Mouse (Mus musculus): ENCODE results near the gene Adck1. TPM values are rescaled to one million over a fixed set of nuclear protein-coding genes. Genes with fewer than 3 reads are reported as not detected.
A peak's percentile ranks its signal among the peaks of the same experiment; 100 is the strongest.
"Not testable (repeated sequence)": the region's sequence is repeated elsewhere in the genome, so short reads cannot be mapped to it uniquely, and the experiment has no call there.

Adck1 gene
- total RNA-seq, 2 experiments from 2014 or later = 33.4 to 34.1 TPM

GRCm38 (mm10) chr12:88463588-88464290, 103.4 kb downstream of the Adck1 start:
- DNase-seq (ENCODE audit: low spot score in 2 of 2) = no peak
- intact Hi-C loops (cut with DNase I) = no loop called here

DNA sequence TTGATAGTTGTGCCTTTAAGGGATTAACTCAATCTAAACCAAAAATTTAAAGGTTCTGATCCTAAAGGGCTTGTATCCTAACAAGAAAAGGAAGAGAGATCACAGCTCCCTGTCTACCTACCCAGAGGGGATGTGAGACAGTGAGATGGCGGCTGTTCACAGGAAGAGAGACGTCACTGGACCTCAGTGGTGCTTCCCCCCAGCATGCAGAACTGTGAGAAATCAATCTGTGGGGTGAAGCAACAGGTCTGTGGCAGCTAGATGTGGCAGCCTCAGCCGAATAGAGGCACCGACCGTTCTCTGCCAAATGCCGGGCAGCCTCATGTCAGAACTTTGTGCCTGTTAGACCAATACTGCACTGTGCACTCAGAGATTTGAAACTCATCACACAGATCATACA, 106.4 kb downstream of the Adck1 start:
- intact Hi-C loops (cut with DNase I) = no loop called here
- DNase-seq (ENCODE audit: low spot score in 2 of 2) = no peak

- no peak for DNase-seq (ENCODE audit: low spot score in 2 of 2)
- intact Hi-C loops (cut with DNase I) = no loop called here
These were observed 106.9 kb downstream of the Adck1 start for GRCm38 (mm10) chr12:88467257-88467656.

- DNase-seq (ENCODE audit: low spot score in 2 of 2) = no peak
- intact Hi-C loops (cut with DNase I) = no loop called here
These were observed 107.6 kb downstream of the Adck1 start for GRCm38 (mm10) chr12:88467935-88468465.

DNA sequence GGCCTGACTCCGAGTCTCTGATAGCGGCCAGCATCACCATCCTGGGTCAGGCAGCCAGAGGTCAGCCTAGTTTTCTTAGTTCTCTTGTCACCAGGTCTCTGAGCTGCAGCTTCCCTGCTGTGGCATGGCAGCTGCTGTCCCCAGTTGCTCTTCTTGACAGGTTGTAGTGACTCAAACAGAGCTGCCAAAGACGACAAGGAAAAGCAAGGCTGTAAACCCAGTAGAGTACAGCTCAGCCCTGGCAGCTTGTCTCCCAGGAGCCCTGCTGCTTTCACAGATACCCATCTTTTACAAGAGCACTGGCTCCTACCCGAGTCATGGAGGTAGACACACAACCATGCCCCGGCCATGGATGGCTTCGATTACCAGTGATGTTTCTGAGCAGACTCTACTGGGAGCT, 108.3 kb downstream of the Adck1 start:
- intact Hi-C loops (cut with DNase I) = no loop called here
- DNase-seq (ENCODE audit: low spot score in 2 of 2) = peak in 1 of 2 experiments; percentile 18

- DNase-seq (ENCODE audit: low spot score in 2 of 2); intact Hi-C loops (cut with DNase I): not testable (repeated sequence)
These were observed 111.5 kb downstream of the Adck1 start for GRCm38 (mm10) chr12:88471884-88472283.

DNA sequence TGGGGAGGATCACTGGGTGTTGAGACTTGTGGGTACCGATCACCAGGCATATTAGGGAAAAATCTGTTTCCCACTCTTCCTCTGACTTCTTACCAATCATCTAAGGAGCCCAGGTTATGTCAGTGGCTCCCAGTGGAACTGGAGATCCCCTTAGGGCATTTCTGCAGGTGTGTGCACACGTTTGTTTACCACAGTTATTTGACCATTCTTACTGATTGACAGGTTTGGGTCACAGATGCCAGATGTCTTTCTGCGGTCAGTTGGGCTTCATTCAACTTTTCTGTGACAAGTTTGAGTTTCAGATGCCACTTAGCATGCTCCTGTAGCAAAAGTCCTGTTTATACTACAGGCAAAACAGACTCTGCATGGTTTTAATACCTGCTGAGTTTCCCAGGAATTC, 112.5 kb downstream of the Adck1 start:
- no peak for DNase-seq (ENCODE audit: low spot score in 2 of 2)
- intact Hi-C loops (cut with DNase I) = no loop called here

DNA sequence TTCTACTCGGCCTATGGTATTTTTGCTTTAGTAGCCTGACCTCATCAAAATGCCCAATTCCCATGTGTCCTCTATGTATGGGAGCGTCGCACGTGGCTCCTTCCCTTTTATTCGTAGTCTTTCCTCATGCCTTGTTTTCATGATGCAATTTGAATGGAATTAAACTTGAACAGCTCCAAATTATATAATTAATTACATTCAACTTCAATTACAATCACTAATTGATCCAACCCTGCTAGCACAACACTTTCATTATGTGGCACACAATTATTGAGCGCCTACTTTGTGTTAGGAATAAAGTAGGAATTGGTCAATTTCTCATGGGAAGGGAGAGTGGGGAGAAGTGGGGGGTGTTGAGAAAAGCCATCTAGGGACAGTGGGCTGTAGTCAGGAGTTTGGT, 113.4 kb downstream of the Adck1 start:
- no peak for DNase-seq (ENCODE audit: low spot score in 2 of 2)
- intact Hi-C loops (cut with DNase I) = no loop called here

- intact Hi-C loops (cut with DNase I) = no loop called here
- no peak for DNase-seq (ENCODE audit: low spot score in 2 of 2)
These were observed 115.5 kb downstream of the Adck1 start for GRCm38 (mm10) chr12:88475833-88476232.

DNA sequence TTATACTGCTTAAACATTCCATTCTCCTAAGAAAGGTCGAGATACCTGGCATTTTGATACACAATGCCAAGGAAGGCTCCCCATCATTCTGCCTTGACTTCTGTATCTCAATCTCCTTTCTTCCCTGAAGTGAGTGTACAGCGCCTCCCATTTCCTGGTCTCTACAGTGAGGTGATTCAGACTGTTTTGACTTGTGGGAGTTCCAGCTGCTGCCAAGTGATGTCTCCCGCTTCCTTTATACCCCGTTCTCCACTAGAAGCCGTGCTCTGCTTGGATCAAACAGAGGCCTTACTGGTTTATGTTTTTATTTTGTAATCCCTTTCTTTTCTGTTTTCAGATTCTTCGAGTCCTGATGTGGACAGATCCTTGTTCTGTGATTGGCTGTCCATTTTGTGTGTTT, 116.3 kb downstream of the Adck1 start:
- intact Hi-C loops (cut with DNase I) = no loop called here

DNA sequence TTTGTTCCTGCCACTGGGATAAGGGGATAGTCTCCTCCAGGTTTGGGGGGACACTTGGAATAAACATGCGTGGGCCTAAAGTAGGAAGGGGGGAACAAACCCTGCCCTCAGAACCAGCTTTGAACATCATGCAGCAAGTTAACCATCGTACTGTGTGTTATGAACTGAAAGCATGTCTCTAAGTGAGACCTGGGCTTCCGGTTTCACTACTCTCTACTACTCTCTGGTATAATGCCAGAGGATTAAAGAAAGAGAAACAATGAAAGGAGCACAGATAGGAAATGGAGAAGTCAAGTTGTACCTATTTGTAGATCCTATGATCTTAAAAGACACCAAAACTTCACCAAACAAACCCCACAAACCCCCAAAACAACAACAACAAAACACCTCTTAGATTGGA, 121.3 kb downstream of the Adck1 start:
- intact Hi-C loops (cut with DNase I) = no loop called here
- no peak for DNase-seq (ENCODE audit: low spot score in 2 of 2)

More for the DNA sequence above, 116.3 kb downstream of the Adck1 start:
- no peak for DNase-seq (ENCODE audit: low spot score in 2 of 2)

- intact Hi-C loops (cut with DNase I) = no loop called here
These were observed 130.5 kb downstream of the Adck1 start for GRCm38 (mm10) chr12:88490881-88491280.

More at GRCm38 (mm10) chr12:88490881-88491280, 130.5 kb downstream of the Adck1 start:
- DNase-seq (ENCODE audit: low spot score in 2 of 2) = no peak

Other genes with a start within 250 kb of the Adck1 start
- not detected for gene Gm10436, start 178.4 kb upstream of the Adck1 start, total RNA-seq (2021)
- not detected for gene Gm8332, start 110.5 kb upstream of the Adck1 start, total RNA-seq (2021)
- not detected for gene Gm5662, start 86.1 kb upstream of the Adck1 start, total RNA-seq (2021)
- gene Gm5039, start 36.5 kb upstream of the Adck1 start, total RNA-seq (2021) = not detected